Mouse (Mus musculus) midbrain, embryonic 13.5 days (tissue): ENCODE measurements around the gene Lrrc4c. TPM values are rescaled to one million over a fixed set of nuclear protein-coding genes. Genes with fewer than 3 reads are reported as not detected.

Experiments
- ATAC-seq: fragments of 200-750 bp; cut with Nextera tagmentation; 2 replicates; pipeline ENCODE4 v1.8.0; 2017; ENCODE audit warnings: mild to moderate bottlenecking, moderate TSS enrichment, moderate library complexity
- H3K27ac ChIP-seq: fragments of 300-500 bp; sonication (generic); 2 replicates; pipeline ENCODE4 v1.5.1; 2015; ENCODE audit warnings: inconsistent platforms, mild to moderate bottlenecking, moderate library complexity
- H3K27me3 ChIP-seq: fragments of 300-500 bp; sonication (generic); 2 replicates; pipeline ENCODE4 v1.6.1; 2015; ENCODE audit warnings: mild to moderate bottlenecking, inconsistent platforms
- H3K36me3 ChIP-seq: fragments of 300-500 bp; sonication (generic); 2 replicates; pipeline ENCODE4 v1.6.1; 2015; ENCODE audit warnings: mild to moderate bottlenecking, inconsistent platforms
- H3K4me1 ChIP-seq: fragments of 300-500 bp; sonication (generic); replicated peaks from 2 replicates; pipeline ENCODE4 v1.6.1; 2015; ENCODE audit warnings: inconsistent platforms
- H3K4me2 ChIP-seq: fragments of 300-500 bp; sonication (generic); replicated peaks from 2 replicates; pipeline ENCODE4 v1.6.1; 2015; ENCODE audit warnings: moderate library complexity, mild to moderate bottlenecking, inconsistent platforms
- H3K4me3 ChIP-seq: fragments of 300-500 bp; sonication (generic); replicated peaks from 2 replicates; pipeline ENCODE4 v1.5.1; 2015; ENCODE audit warnings: mild to moderate bottlenecking, inconsistent platforms
- H3K9ac ChIP-seq: fragments of 300-500 bp; sonication (generic); replicated peaks from 2 replicates; pipeline ENCODE4 v1.6.1; 2015; ENCODE audit warnings: mild to moderate bottlenecking, inconsistent platforms
- H3K9me3 ChIP-seq: fragments of 300-500 bp; sonication (generic); 2 replicates; pipeline ENCODE4 v1.6.1; 2016; ENCODE audit warnings: mild to moderate bottlenecking, inconsistent platforms
- WGBS: fragments of 180-500 bp; shearing (Covaris S2); methylation state at CpG from one replicate; pipeline ENCODE4 v1.1.7; 2015; 5-methylcytosine and 5-hydroxymethylcytosine counted together
- polyA plus RNA-seq: library from polyadenylated mRNA; unstranded; fragments of >200 nt; fragmentation: Nextera tagmentation; extraction: Ambion mirVana; gene quantifications from 2 replicates; pipeline ENCODE4 v1.2.1, GENCODE M21; 2015

Gene Lrrc4c
- polyA plus RNA-seq, 1 experiment from 2014 or later: 17.1 TPM

GRCm38 (mm10) chr2:97332084-97332682, 1014.2 kb downstream of the Lrrc4c start:
- Histone ChIP-seq H3K27me3 (no peaks in the 10 kb centered on the region), H3K27ac (no peak overlapping the region), H3K4me1 (no peaks in the 10 kb centered on the region), H3K36me3 (no peaks in the 10 kb centered on the region), H3K4me3 (no peak overlapping the region), H3K9ac (no peak overlapping the region), H3K9me3 (no peaks in the 10 kb centered on the region), H3K4me2 (no peak overlapping the region)
- 52% methylated on average over 1 of the region's 1 CpGs for WGBS
- ATAC-seq: no peak

- Histone ChIP-seq H3K4me2 (no peak overlapping the region), H3K36me3 (no peaks in the 10 kb centered on the region), H3K9ac (no peak overlapping the region), H3K27ac (no peak overlapping the region), H3K4me1 (no peaks in the 10 kb centered on the region), H3K9me3 (no peaks in the 10 kb centered on the region), H3K4me3 (no peak overlapping the region), H3K27me3 (no peaks in the 10 kb centered on the region)
- WGBS: 78% methylated on average over 4 of the region's 4 CpGs
- no peak for ATAC-seq
These were observed 1021.7 kb downstream of the Lrrc4c start for GRCm38 (mm10) chr2:97339627-97340026.

GRCm38 (mm10) chr2:97361235-97361634, 1043.3 kb downstream of the Lrrc4c start:
- H3K4me1 ChIP-seq: no peaks in the 10 kb centered on the region
- H3K9ac ChIP-seq: no peak overlapping the region
- H3K27ac ChIP-seq: no peak overlapping the region
- no peak for ATAC-seq
- WGBS: 95% methylated on average over 2 of the region's 2 CpGs
- H3K27me3 ChIP-seq: no peaks in the 10 kb centered on the region
- H3K4me3 ChIP-seq: no peak overlapping the region
- no peaks in the 10 kb centered on the region for H3K36me3 ChIP-seq
- no peak overlapping the region for H3K4me2 ChIP-seq
- no peaks in the 10 kb centered on the region for H3K9me3 ChIP-seq

- Histone ChIP-seq H3K27ac (no peak overlapping the region), H3K36me3 (no peaks in the 10 kb centered on the region), H3K4me3 (no peak overlapping the region), H3K9me3 (no peaks in the 10 kb centered on the region), H3K4me1 (no peaks in the 10 kb centered on the region), H3K4me2 (no peak overlapping the region), H3K27me3 (no peaks in the 10 kb centered on the region), H3K9ac (no peak overlapping the region)
- WGBS: 85% methylated on average over 3 of the region's 3 CpGs
- ATAC-seq: no peak
These were observed 1052.0 kb downstream of the Lrrc4c start for GRCm38 (mm10) chr2:97369978-97370377.

- no peaks in the 10 kb centered on the region for H3K9me3 ChIP-seq
- H3K4me2 ChIP-seq: no peak overlapping the region
- no peaks in the 10 kb centered on the region for H3K36me3 ChIP-seq
- 75% methylated on average over 3 of the region's 3 CpGs for WGBS
- H3K27ac ChIP-seq: no peak overlapping the region
- H3K4me3 ChIP-seq: no peak overlapping the region
- no peaks in the 10 kb centered on the region for H3K4me1 ChIP-seq
- no peaks in the 10 kb centered on the region for H3K27me3 ChIP-seq
- H3K9ac ChIP-seq: no peak overlapping the region
- no peak for ATAC-seq
These were observed 1073.5 kb downstream of the Lrrc4c start for GRCm38 (mm10) chr2:97391437-97391836.

- no peaks in the 10 kb centered on the region for H3K4me1 ChIP-seq
- H3K27ac ChIP-seq: no peak overlapping the region
- no peaks in the 10 kb centered on the region for H3K27me3 ChIP-seq
- H3K9ac ChIP-seq: no peak overlapping the region
- no peak overlapping the region for H3K4me3 ChIP-seq
- no peaks in the 10 kb centered on the region for H3K9me3 ChIP-seq
- ATAC-seq: no peak
- H3K36me3 ChIP-seq: no peaks in the 10 kb centered on the region
- H3K4me2 ChIP-seq: no peak overlapping the region
- 89% methylated on average over 2 of the region's 2 CpGs for WGBS
These were observed 1073.9 kb downstream of the Lrrc4c start for GRCm38 (mm10) chr2:97391876-97392275.

GRCm38 (mm10) chr2:97413066-97413465, 1095.1 kb downstream of the Lrrc4c start:
- Histone ChIP-seq H3K4me1 (no peaks in the 10 kb centered on the region), H3K36me3 (no peaks in the 10 kb centered on the region), H3K4me2 (no peak overlapping the region), H3K4me3 (no peak overlapping the region), H3K27me3 (no peaks in the 10 kb centered on the region), H3K27ac (no peak overlapping the region), H3K9ac (no peak overlapping the region), H3K9me3 (no peaks in the 10 kb centered on the region)
- 90% methylated on average over 1 of the region's 1 CpGs for WGBS
- ATAC-seq: no peak

GRCm38 (mm10) chr2:97414416-97415362, 1096.7 kb downstream of the Lrrc4c start:
- H3K27me3 ChIP-seq: no peaks in the 10 kb centered on the region
- WGBS: 88% methylated on average over 8 of the region's 8 CpGs
- H3K36me3 ChIP-seq: no peaks in the 10 kb centered on the region
- H3K4me1 ChIP-seq: no peaks in the 10 kb centered on the region
- H3K4me2 ChIP-seq: no peak overlapping the region
- no peak for ATAC-seq
- H3K27ac ChIP-seq: no peak overlapping the region
- H3K4me3 ChIP-seq: no peak overlapping the region
- H3K9ac ChIP-seq: no peak overlapping the region
- H3K9me3 ChIP-seq: no peaks in the 10 kb centered on the region

- 94% methylated on average over 1 of the region's 1 CpGs for WGBS
- Histone ChIP-seq H3K36me3 (no peaks in the 10 kb centered on the region), H3K9ac (no peak overlapping the region), H3K4me1 (no peaks in the 10 kb centered on the region), H3K9me3 (no peaks in the 10 kb centered on the region), H3K4me2 (no peak overlapping the region), H3K4me3 (no peak overlapping the region), H3K27me3 (no peaks in the 10 kb centered on the region), H3K27ac (no peak overlapping the region)
- no peak for ATAC-seq
These were observed 1116.2 kb downstream of the Lrrc4c start for GRCm38 (mm10) chr2:97434140-97434539.

- 68% methylated on average over 2 of the region's 2 CpGs for WGBS
These were observed 1117.6 kb downstream of the Lrrc4c start for GRCm38 (mm10) chr2:97435616-97436015.

GRCm38 (mm10) chr2:97437767-97438166, 1119.8 kb downstream of the Lrrc4c start:
- H3K9ac ChIP-seq: no peak overlapping the region
- no peak overlapping the region for H3K27ac ChIP-seq
- no peak overlapping the region for H3K4me2 ChIP-seq
- H3K27me3 ChIP-seq: no peaks in the 10 kb centered on the region
- no peak for ATAC-seq
- H3K4me3 ChIP-seq: no peak overlapping the region
- H3K4me1 ChIP-seq: no peaks in the 10 kb centered on the region
- no peaks in the 10 kb centered on the region for H3K9me3 ChIP-seq
- no peaks in the 10 kb centered on the region for H3K36me3 ChIP-seq

More at GRCm38 (mm10) chr2:97435616-97436015, 1117.6 kb downstream of the Lrrc4c start:
- no peak overlapping the region for H3K4me2 ChIP-seq
- H3K4me1 ChIP-seq: no peaks in the 10 kb centered on the region
- H3K27ac ChIP-seq: no peak overlapping the region
- no peaks in the 10 kb centered on the region for H3K9me3 ChIP-seq
- no peaks in the 10 kb centered on the region for H3K27me3 ChIP-seq
- no peaks in the 10 kb centered on the region for H3K36me3 ChIP-seq
- no peak overlapping the region for H3K4me3 ChIP-seq
- no peak for ATAC-seq
- no peak overlapping the region for H3K9ac ChIP-seq

- Histone ChIP-seq H3K27me3 (no peaks in the 10 kb centered on the region), H3K4me1 (0 out of 2 replicates have a peak, but pooled peaks cover 6% of the 10 kb centered on the region), H3K27ac (no peak overlapping the region), H3K9me3 (no peaks in the 10 kb centered on the region), H3K4me2 (no peak overlapping the region), H3K4me3 (no peak overlapping the region), H3K9ac (no peak overlapping the region), H3K36me3 (no peaks in the 10 kb centered on the region)
- no peak for ATAC-seq
These were observed 1145.6 kb downstream of the Lrrc4c start for GRCm38 (mm10) chr2:97463573-97463972.
